Mouse (Mus musculus): ENCODE results near the gene Kdelc2.

Gene Kdelc2

GRCm38 (mm10) chr9:53387431-53387830 lies 3.6 kb downstream of the Kdelc2 start:
- no peak for DNase-seq

- DNase-seq: no peak
Measured at GRCm38 (mm10) chr9:53389109-53389508, 5.3 kb downstream of the Kdelc2 start.

- DNase-seq: no peak
Measured at GRCm38 (mm10) chr9:53390136-53390535, 6.3 kb downstream of the Kdelc2 start.

GRCm38 (mm10) chr9:53397685-53398387 lies 14.0 kb downstream of the Kdelc2 start:
- DNase-seq: no peak

GRCm38 (mm10) chr9:53398388-53398700 lies 14.5 kb downstream of the Kdelc2 start:
- DNase-seq: peak; percentile 75

- no peak for DNase-seq
Measured at GRCm38 (mm10) chr9:53399537-53399936, 15.7 kb downstream of the Kdelc2 start.

- no peak for DNase-seq
Measured at GRCm38 (mm10) chr9:53400696-53401095, 16.9 kb downstream of the Kdelc2 start.

GRCm38 (mm10) chr9:53401146-53401545 lies 17.3 kb downstream of the Kdelc2 start:
- no peak for DNase-seq

- DNase-seq: no peak
Measured at GRCm38 (mm10) chr9:53402291-53402711, 18.5 kb downstream of the Kdelc2 start, which contains the start of gene 4930550C14Rik. 4930550C14Rik (plus strand) TSS chr9:53402325.

- DNase-seq: no peak
Measured at GRCm38 (mm10) chr9:53402991-53403390, 19.2 kb downstream of the Kdelc2 start.

GRCm38 (mm10) chr9:53404050-53404752 lies 20.4 kb downstream of the Kdelc2 start:
- DNase-seq: no peak

- DNase-seq: peak; percentile 54
Measured at GRCm38 (mm10) chr9:53404753-53405722, 21.2 kb downstream of the Kdelc2 start.

- no peak for DNase-seq
Measured at GRCm38 (mm10) chr9:53408548-53408947, 24.7 kb downstream of the Kdelc2 start.

- no peak for DNase-seq
Measured at GRCm38 (mm10) chr9:53408953-53409361, 25.1 kb downstream of the Kdelc2 start.

- DNase-seq: no peak
Measured at GRCm38 (mm10) chr9:53409427-53409826, 25.6 kb downstream of the Kdelc2 start.

- DNase-seq: no peak
Measured at GRCm38 (mm10) chr9:53422133-53422896, 38.5 kb downstream of the Kdelc2 start.

GRCm38 (mm10) chr9:53426726-53427125 lies 42.9 kb downstream of the Kdelc2 start:
- DNase-seq: no peak

- no peak for DNase-seq
Measured at GRCm38 (mm10) chr9:53427638-53428037, 43.8 kb downstream of the Kdelc2 start.

GRCm38 (mm10) chr9:53435830-53436570 lies 52.2 kb downstream of the Kdelc2 start:
- no peak for DNase-seq

- no peak for DNase-seq
Measured at GRCm38 (mm10) chr9:53450609-53451008, 66.8 kb downstream of the Kdelc2 start.
